Mouse (Mus musculus) lung, embryonic 15.5 days (tissue): ENCODE results near the gene Zfp292. TPM values are rescaled to one million over a fixed set of nuclear protein-coding genes. Genes with fewer than 3 reads are reported as not detected.

Experiments used
- ATAC-seq: fragments of 200-750 bp; cut with Nextera tagmentation; 2 replicates; pipeline ENCODE4 v1.8.0; 2017; ENCODE audit warnings: moderate number of reproducible peaks, borderline replicate concordance; ENCODE audit not compliant: low FRiP score, low TSS enrichment; ENCODE audit errors: extremely low read depth
- H3K27ac ChIP-seq: fragments of 300-500 bp; sonication (generic); 2 replicates; pipeline ENCODE4 v1.5.1; 2015; ENCODE audit warnings: moderate library complexity, mild to moderate bottlenecking, inconsistent platforms
- H3K27me3 ChIP-seq: fragments of 300-500 bp; sonication (generic); 2 replicates; pipeline ENCODE4 v1.6.1; 2015; ENCODE audit warnings: inconsistent platforms
- H3K36me3 ChIP-seq: fragments of 300-500 bp; sonication (generic); 2 replicates; pipeline ENCODE4 v1.6.1; 2015; ENCODE audit warnings: inconsistent platforms
- H3K4me1 ChIP-seq: fragments of 300-500 bp; sonication (generic); 2 replicates; pipeline ENCODE4 v1.6.1; 2015; ENCODE audit warnings: inconsistent platforms
- H3K4me2 ChIP-seq: fragments of 300-500 bp; sonication (generic); 2 replicates; pipeline ENCODE4 v1.6.1; 2015; ENCODE audit warnings: inconsistent platforms, mild to moderate bottlenecking, moderate library complexity
- H3K4me3 ChIP-seq: fragments of 300-500 bp; sonication (generic); 2 replicates; pipeline ENCODE4 v1.5.1; 2015; ENCODE audit warnings: mild to moderate bottlenecking, inconsistent platforms
- H3K9ac ChIP-seq: fragments of 300-500 bp; sonication (generic); 2 replicates; pipeline ENCODE4 v1.6.1; 2015; ENCODE audit warnings: inconsistent platforms
- H3K9me3 ChIP-seq: fragments of 300-500 bp; sonication (generic); 2 replicates; pipeline ENCODE4 v1.6.1; 2016; ENCODE audit warnings: inconsistent platforms
- WGBS: fragments of 180-500 bp; shearing (Covaris S2); methylation state at CpG from one replicate; pipeline ENCODE4 v1.1.7; 2015; 5-methylcytosine and 5-hydroxymethylcytosine counted together
- polyA plus RNA-seq: library from polyadenylated mRNA; unstranded; fragments of >200 nt; fragmentation: Nextera tagmentation; extraction: Ambion mirVana; gene quantifications from 2 replicates; pipeline ENCODE4 v1.2.1, GENCODE M21; 2015

Zfp292 gene
- polyA plus RNA-seq, 1 experiment from 2014 or later: 16.7 TPM

DNA sequence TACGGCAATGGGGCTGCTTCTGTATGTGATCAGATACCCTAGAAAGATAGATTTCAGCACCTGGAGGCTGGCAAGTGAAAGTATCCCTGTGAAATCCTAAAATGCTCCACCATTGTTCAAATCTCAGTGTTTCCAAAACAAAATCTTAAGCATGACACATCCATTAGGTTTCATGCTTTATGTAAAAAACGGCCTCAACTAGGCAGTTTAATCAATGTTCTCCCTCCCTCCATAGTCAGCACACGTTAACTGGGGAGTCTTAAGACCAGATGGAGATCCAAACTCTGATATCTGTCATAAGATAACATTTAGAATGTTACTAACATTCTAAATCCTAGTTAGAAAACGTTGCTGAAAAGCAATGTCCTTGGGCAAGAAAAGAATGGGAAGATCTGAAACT lies 909 bp downstream of the Zfp292 start:
- no peaks in the 10 kb centered on the region for H3K9me3 ChIP-seq
- H3K4me1 ChIP-seq: peaks cover 26% of the 10 kb centered on the region
- H3K9ac ChIP-seq: peak overlapping the region; percentile 97
- H3K4me2 ChIP-seq: peak overlapping the region; percentile 73
- H3K27ac ChIP-seq: peak overlapping the region; percentile 99
- H3K36me3 ChIP-seq: peaks cover 7% of the 10 kb centered on the region; the same call in 1 of the 2 replicates
- H3K27me3 ChIP-seq: no peaks in the 10 kb centered on the region
- WGBS: 7% methylated on average over 4 of the region's 4 CpGs
- H3K4me3 ChIP-seq: peak overlapping the region; percentile 98
- ATAC-seq: no peak

DNA sequence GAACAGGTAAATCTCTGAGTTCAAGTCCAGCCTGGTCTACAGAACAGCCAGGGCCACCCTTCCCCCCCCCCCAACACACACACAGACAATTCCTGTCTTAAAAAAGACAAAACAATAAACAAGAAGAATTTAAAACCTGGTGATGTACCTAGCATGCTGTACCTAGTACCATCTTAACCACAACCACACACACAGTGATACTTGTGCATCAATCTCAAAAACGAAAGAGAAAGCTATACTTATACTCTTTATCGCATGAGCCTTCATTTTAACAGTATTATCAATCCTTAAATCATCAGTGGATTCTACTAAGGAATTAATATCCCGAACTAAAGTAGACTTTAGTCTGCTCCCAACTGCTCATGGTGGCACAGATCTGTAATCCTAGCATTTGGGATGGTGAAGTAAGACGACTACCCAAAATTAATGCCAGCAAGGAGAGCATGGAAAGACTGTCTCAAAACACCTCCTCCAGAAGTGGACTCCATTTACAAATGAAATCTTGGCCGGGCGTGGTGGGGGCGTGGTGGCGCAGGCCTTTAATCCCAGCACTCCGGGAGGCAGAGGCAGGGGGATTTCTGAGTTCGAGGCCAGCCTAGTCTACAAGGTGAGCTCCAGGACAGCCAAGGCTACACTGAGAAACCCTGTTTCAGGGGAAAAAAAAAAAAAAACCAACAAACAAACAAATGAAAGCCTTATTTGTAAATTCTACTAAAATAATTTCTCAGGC lies 1.7 kb downstream of the Zfp292 start:
- peaks cover 7% of the 10 kb centered on the region; the same call in 1 of the 2 replicates for H3K36me3 ChIP-seq
- H3K4me2 ChIP-seq: peak overlapping the region; percentile 73
- no peak for ATAC-seq
- no peaks in the 10 kb centered on the region for H3K27me3 ChIP-seq
- peak overlapping the region; percentile 97 for H3K9ac ChIP-seq
- H3K27ac ChIP-seq: no peak overlapping the region
- no peaks in the 10 kb centered on the region for H3K9me3 ChIP-seq
- H3K4me1 ChIP-seq: peaks cover 26% of the 10 kb centered on the region
- peak overlapping the region; percentile 98 for H3K4me3 ChIP-seq
- WGBS: 82% methylated on average over 10 of the region's 10 CpGs

DNA sequence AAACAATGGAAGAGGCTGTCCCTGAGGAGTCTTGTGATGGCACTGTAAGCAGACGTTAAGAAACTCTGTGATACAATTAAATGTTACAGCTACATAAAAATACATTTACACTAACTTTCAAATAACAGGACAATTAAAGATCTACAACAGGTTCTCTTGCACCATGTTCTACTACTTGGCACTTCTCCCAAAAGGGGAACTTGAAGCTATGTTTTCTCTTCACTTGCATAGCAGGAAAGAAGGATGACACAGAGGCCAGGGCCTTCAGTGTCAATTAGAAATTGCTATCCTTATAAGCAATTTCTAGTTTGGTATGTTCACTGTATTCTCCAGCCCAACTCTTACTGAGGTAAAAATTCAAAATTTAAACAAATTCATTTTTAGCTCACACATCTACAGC lies 8.5 kb downstream of the Zfp292 start:
- WGBS: 80% methylated on average over 1 of the region's 1 CpGs
- no peak for ATAC-seq
- Histone ChIP-seq H3K27ac (no peak overlapping the region), H3K4me2 (no peak overlapping the region), H3K4me1 (peaks cover 9% of the 10 kb centered on the region; the same call in 1 of the 2 replicates), H3K36me3 (peaks cover 7% of the 10 kb centered on the region; the same call in 1 of the 2 replicates), H3K9me3 (no peaks in the 10 kb centered on the region), H3K4me3 (no peak overlapping the region), H3K9ac (no peak overlapping the region), H3K27me3 (no peaks in the 10 kb centered on the region)

DNA sequence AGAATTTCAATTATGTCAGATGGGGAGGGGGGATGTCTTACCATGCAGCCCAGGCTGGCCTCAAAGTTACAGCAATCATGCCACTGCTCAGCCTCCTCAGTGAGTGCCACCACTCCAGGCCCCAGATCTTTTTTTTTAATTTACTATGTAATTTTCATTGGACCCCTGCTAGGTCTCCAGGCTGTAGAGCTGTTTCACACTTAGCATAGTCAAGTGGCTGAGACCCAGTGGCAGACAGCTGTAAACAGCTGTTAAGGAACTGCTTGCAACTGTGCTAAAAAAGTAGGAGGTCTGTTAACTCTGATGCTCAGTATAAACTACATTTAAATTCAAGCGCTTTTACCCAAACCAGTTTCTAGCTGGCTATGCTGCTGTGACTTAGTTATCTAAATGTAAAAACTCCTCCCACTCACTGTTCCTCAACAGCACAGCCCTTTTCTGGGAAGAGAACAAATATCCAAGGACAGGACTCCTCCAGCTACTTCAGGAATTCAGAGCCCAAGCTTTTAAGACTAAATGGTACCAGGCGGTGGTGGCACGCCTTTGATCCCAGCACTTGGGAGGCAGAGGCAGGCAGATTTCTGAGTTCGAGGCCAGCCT lies 9.8 kb downstream of the Zfp292 start:
- H3K4me2 ChIP-seq: no peak overlapping the region
- H3K36me3 ChIP-seq: peaks cover 7% of the 10 kb centered on the region; the same call in 1 of the 2 replicates
- H3K4me3 ChIP-seq: no peak overlapping the region
- no peak overlapping the region for H3K27ac ChIP-seq
- no peaks in the 10 kb centered on the region for H3K27me3 ChIP-seq
- no peaks in the 10 kb centered on the region for H3K9me3 ChIP-seq
- 85% methylated on average over 4 of the region's 4 CpGs for WGBS
- no peak overlapping the region for H3K9ac ChIP-seq
- peak; percentile 64; the same call in 1 of the 2 replicates for ATAC-seq
- H3K4me1 ChIP-seq: peaks cover 9% of the 10 kb centered on the region; the same call in 1 of the 2 replicates

DNA sequence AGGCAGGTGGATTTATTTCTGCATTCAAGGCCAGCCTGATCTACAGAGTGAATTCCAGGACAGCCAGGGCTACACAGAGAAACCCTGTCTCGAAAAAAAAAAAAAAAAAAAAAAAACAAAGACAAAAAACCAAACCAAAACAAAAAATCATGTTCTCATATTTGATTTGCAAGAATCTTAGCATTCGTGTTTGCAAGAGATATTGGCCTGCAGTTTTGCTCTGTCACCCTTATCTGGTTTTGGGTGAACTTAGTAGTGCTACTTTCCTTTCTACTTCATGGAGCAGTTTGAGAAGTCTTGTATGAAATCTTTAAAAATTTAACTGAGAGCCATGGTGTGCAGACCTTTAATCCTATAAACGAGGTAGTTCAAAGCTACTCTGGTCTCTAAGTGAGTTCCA lies 12.9 kb downstream of the Zfp292 start:
- Histone ChIP-seq H3K9me3 (no peaks in the 10 kb centered on the region), H3K4me2 (no peak overlapping the region), H3K27me3 (no peaks in the 10 kb centered on the region), H3K4me1 (peaks cover 9% of the 10 kb centered on the region; the same call in 1 of the 2 replicates), H3K9ac (no peak overlapping the region), H3K27ac (no peak overlapping the region), H3K36me3 (no peaks in the 10 kb centered on the region), H3K4me3 (no peak overlapping the region)
- no peak for ATAC-seq
- 76% methylated on average over 3 of the region's 3 CpGs for WGBS

DNA sequence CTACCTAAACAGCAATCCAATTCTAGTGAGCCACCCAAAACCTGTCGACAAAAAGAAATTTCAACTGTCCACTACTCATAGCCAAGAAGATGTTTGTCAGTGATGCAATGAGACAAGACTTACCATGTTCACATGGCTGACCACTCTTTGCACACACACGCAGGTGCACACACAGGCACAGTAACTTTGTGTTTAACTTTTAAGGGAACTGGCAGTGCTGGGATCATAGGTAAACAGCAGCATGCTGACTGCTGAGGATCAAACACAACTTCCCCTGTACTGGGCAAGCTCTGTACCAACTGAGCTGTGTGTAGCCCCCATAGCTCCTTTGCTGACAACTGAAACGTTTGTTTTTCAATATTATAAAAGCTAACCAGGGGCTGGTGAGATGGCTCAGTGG lies 21.3 kb downstream of the Zfp292 start:
- 0 out of 2 replicates have a peak, but pooled peaks cover 2% of the 10 kb centered on the region for H3K36me3 ChIP-seq
- 79% methylated on average over 3 of the region's 3 CpGs for WGBS
- H3K9me3 ChIP-seq: no peaks in the 10 kb centered on the region
- no peak overlapping the region for H3K4me3 ChIP-seq
- H3K27ac ChIP-seq: no peak overlapping the region
- no peak overlapping the region for H3K4me2 ChIP-seq
- no peak overlapping the region for H3K9ac ChIP-seq
- no peaks in the 10 kb centered on the region for H3K27me3 ChIP-seq
- no peak for ATAC-seq
- H3K4me1 ChIP-seq: no peaks in the 10 kb centered on the region

DNA sequence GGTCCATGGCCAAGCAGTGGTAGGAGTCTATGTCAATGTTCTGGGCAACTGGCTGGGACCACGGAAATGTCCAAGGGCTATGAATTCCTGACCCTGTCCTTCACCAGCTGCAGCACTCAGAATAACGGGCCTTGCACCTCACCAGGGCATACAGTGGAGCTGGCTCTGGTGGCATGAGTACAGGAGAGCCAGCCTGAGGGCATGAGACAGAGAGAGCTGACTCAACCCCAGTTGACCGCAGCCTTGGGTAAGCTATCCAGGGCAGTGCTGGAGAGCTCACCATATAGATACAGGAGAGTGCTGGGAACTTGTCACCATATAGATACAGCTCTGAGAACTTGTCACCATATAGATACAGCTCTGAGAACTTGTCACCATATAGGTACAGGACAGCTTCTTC lies 23.3 kb downstream of the Zfp292 start:
- Histone ChIP-seq H3K4me3 (no peak overlapping the region), H3K27ac (no peak overlapping the region), H3K4me1 (no peaks in the 10 kb centered on the region), H3K27me3 (no peaks in the 10 kb centered on the region), H3K36me3 (peaks cover 3% of the 10 kb centered on the region; the same call in 1 of the 2 replicates), H3K4me2 (no peak overlapping the region), H3K9me3 (no peaks in the 10 kb centered on the region), H3K9ac (no peak overlapping the region)
- 84% methylated on average over 3 of the region's 3 CpGs for WGBS
- no peak for ATAC-seq

DNA sequence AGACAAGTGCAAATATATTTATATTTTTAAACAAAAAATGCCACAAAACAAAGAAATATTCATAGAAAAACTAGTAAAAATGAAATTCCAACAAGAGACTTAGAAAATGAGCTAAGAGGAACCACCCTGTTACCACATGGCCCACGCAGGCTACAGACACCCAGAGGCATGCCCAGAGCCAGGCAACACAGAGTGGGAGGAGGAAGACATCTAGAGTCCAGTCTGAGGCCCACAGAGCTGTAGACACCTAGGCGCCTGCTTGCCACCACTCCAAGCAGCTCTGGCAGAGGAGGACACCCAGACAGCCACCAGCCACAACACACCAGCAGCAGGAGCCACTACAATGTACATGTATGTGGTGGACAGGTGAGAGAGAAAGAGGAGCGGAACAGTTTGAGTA lies 23.9 kb downstream of the Zfp292 start:
- no peak overlapping the region for H3K9ac ChIP-seq
- no peak for ATAC-seq
- H3K4me3 ChIP-seq: no peak overlapping the region
- no peak overlapping the region for H3K27ac ChIP-seq
- no peaks in the 10 kb centered on the region for H3K9me3 ChIP-seq
- 92% methylated on average over 3 of the region's 3 CpGs for WGBS
- no peaks in the 10 kb centered on the region for H3K27me3 ChIP-seq
- no peaks in the 10 kb centered on the region for H3K4me1 ChIP-seq
- peaks cover 8% of the 10 kb centered on the region; the same call in 1 of the 2 replicates for H3K36me3 ChIP-seq
- no peak overlapping the region for H3K4me2 ChIP-seq

DNA sequence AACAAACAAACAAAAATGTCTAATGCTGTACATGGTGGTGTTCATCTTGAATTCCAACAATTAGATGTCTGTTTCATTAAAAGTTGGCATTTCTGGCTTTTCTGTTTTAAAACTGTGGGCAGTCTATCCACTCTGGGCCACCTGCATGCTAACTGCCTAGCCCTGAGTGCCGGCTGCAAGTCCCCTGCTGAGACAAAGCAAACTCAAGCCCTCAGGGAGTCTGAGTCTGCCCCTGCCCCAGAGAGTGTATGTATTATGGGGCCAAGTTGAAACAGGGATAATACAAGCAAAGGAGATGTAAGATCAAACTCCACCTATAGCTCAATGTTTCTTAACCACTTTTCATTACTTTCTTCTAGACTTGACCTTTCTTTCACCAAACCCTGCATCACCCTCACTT lies 26.8 kb downstream of the Zfp292 start:
- ATAC-seq: no peak
- 35% methylated on average over 1 of the region's 1 CpGs for WGBS
- H3K9ac ChIP-seq: no peak overlapping the region

DNA sequence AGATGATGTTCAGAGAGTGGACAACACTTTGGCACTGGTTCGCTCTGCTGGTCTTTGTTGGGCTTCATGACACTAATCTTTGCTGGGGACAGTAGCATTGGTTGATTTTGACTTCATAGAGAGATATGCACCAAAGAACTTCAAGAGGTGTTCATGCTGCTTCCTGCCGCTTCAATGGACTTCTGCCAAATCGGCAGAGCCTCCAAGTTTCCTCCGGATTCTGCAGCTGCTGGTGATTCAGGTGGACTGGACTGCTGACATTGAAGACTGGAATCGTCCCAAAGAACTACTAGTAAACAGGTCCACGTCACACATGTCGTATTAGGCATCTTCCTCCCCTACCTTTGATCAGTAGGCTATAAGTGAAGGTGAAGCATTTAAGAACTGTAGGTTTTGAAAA lies 30.7 kb downstream of the Zfp292 start:
- H3K4me1 ChIP-seq: peaks cover 9% of the 10 kb centered on the region; the same call in 1 of the 2 replicates
- H3K9me3 ChIP-seq: no peaks in the 10 kb centered on the region
- H3K4me2 ChIP-seq: no peak overlapping the region
- H3K27me3 ChIP-seq: no peaks in the 10 kb centered on the region
- H3K4me3 ChIP-seq: no peak overlapping the region
- no peak for ATAC-seq
- no peak overlapping the region for H3K9ac ChIP-seq
- H3K27ac ChIP-seq: no peak overlapping the region
- peaks cover 15% of the 10 kb centered on the region for H3K36me3 ChIP-seq
- WGBS: 84% methylated on average over 7 of the region's 7 CpGs

More for the DNA sequence above, 26.8 kb downstream of the Zfp292 start:
- Histone ChIP-seq H3K4me1 (no peaks in the 10 kb centered on the region), H3K9me3 (no peaks in the 10 kb centered on the region), H3K36me3 (peaks cover 15% of the 10 kb centered on the region), H3K4me2 (no peak overlapping the region), H3K27ac (no peak overlapping the region), H3K4me3 (no peak overlapping the region), H3K27me3 (no peaks in the 10 kb centered on the region)

DNA sequence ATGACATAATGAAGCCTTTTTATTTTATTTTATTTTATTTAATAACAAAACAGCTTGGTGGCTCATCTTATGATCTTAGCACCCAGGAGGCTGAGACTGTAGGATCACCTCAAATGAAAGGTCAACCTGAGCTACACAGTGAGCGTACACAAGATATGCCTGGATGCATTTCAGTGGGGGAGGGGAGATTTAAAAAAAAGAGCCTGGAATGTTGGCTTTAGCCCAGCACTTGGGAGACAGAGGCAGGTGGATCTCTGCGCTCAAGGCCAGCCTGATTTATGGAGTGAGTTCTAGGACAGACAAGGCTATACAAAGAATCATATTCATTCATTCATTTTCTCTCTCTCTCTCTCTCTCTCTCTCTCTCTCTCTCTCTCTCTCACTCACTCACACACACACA lies 32.6 kb downstream of the Zfp292 start:
- peaks cover 15% of the 10 kb centered on the region for H3K36me3 ChIP-seq
- no peak for ATAC-seq
- no peak overlapping the region for H3K9ac ChIP-seq
- H3K27ac ChIP-seq: no peak overlapping the region
- WGBS: 92% methylated on average over 2 of the region's 2 CpGs
- peaks cover 9% of the 10 kb centered on the region; the same call in 1 of the 2 replicates for H3K4me1 ChIP-seq
- H3K9me3 ChIP-seq: no peaks in the 10 kb centered on the region
- H3K4me2 ChIP-seq: no peak overlapping the region
- no peak overlapping the region for H3K4me3 ChIP-seq
- no peaks in the 10 kb centered on the region for H3K27me3 ChIP-seq

DNA sequence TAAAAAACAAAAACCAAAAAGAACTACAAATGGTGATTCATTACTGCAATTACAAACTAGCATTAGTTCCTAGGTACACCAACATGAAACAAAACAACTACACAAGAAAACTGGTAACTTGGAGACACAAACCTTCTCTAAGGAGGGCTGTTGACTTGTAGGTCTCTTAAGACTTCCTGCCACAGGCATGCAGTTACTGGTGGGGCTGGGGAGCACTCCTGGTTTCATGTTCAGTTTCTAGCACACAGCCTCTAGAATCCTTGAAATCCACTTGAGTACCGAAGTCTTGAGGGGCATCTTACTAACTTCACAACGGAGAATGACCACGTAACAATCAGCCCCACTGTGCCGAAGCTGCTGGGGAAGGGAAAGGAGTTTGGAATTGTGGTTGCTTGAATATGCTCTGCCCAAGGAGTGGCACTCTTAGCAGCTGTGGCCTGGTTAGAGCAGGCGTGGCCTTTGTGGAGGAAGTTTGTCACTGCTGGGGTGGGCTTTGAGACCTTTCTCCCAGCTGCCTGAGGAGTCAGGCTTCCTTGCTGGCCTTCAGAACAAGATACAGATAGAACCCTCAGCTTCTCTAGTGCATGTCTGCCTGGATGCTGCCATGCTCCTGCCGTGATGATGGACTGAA lies 35.0 kb downstream of the Zfp292 start:
- Histone ChIP-seq H3K27ac (no peak overlapping the region), H3K4me1 (peaks cover 9% of the 10 kb centered on the region; the same call in 1 of the 2 replicates)

More for the DNA sequence above, 35.0 kb downstream of the Zfp292 start:
- WGBS: 65% methylated on average over 6 of the region's 6 CpGs
- Histone ChIP-seq H3K4me2 (no peak overlapping the region), H3K9me3 (no peaks in the 10 kb centered on the region), H3K27me3 (no peaks in the 10 kb centered on the region), H3K9ac (no peak overlapping the region), H3K4me3 (no peak overlapping the region), H3K36me3 (peaks cover 6% of the 10 kb centered on the region)
- ATAC-seq: no peak
